Mouse (Mus musculus) spleen, adult 2 months (tissue): ENCODE results near the gene Hsd17b1.

ENCODE experiments used
- CTCF ChIP-seq: fragments of 200-500 bp; IDR thresholded peaks from 2 replicates; pipeline ENCODE4 v1.5.1; 2011; ENCODE audit warnings: mild to moderate bottlenecking, inconsistent platforms; ENCODE audit not compliant: insufficient read depth, insufficient read length, insufficient replicate concordance; ENCODE audit errors: extremely low read depth
- POLR2A ChIP-seq: fragments of 200-500 bp; IDR thresholded peaks from 2 replicates; pipeline ENCODE4 v1.6.1; 2011; ENCODE audit warnings: low read depth, low read length, inconsistent platforms

GRCm38 (mm10) chr11:101087682-101088055, 9.5 kb downstream of the Hsd17b1 start:
- TF ChIP-seq POLR2A (no peak), CTCF (no peak)
